Mouse (Mus musculus) heart, adult 2 months (tissue): ENCODE measurements around the gene Cib4.

Experiments used
- CTCF ChIP-seq: fragments of 200-600 bp; IDR thresholded peaks from 2 replicates; pipeline ENCODE4 v1.8.1; 2022; ENCODE audit warnings: antibody characterized with exemption, mild to moderate bottlenecking, moderate library complexity
- EP300 ChIP-seq: fragments of 200-500 bp; IDR thresholded peaks from 2 replicates; pipeline ENCODE4 v1.6.1; 2011; ENCODE audit warnings: low read depth, low read length, control low read depth; ENCODE audit not compliant: insufficient read depth
- POLR2A ChIP-seq: fragments of 200-500 bp; IDR thresholded peaks from 2 replicates; pipeline ENCODE4 v1.6.1; 2011; ENCODE audit warnings: mild to moderate bottlenecking, low read depth, low read length, control low read depth; ENCODE audit not compliant: insufficient read depth

GRCm38 (mm10) chr5:30545698-30546097, at the start of gene Cib4:
- no peak for TF ChIP-seq CTCF
- no peak for TF ChIP-seq EP300
- TF ChIP-seq POLR2A: no peak
